Mouse (Mus musculus) cerebellum, adult 9-10 months (tissue): ENCODE measurements around the gene Myg1.
"Not testable (repeated sequence)": the region's sequence is repeated elsewhere in the genome, so short reads cannot be mapped to it uniquely, and the experiment has no call there.

Experiments
- DNase-seq: peaks from one replicate; pipeline ENCODE4 v3.0.0; 2022

The Myg1 gene

GRCm38 (mm10) chr15:102331610-102332015, at the start of gene Myg1:
Gene Myg1, plus strand, starts transcription at chr15:102331709.
- peak; percentile 80 for DNase-seq

- no peak for DNase-seq
Measured at GRCm38 (mm10) chr15:102282463-102283292, 48.8 kb upstream of the Myg1 start.

GRCm38 (mm10) chr15:102283648-102284047, 47.9 kb upstream of the Myg1 start:
- no peak for DNase-seq

- no peak for DNase-seq
Measured at GRCm38 (mm10) chr15:102287395-102287794, 44.1 kb upstream of the Myg1 start.

GRCm38 (mm10) chr15:102295633-102296367, 35.7 kb upstream of the Myg1 start, which contains the start of gene Espl1:
Gene Espl1, plus strand, starts transcription at chr15:102296266.
- DNase-seq = peak; percentile 93

- DNase-seq = no peak
Measured at GRCm38 (mm10) chr15:102296368-102297006, 35.0 kb upstream of the Myg1 start.

- DNase-seq = no peak
Measured at GRCm38 (mm10) chr15:102302542-102302941, 29.0 kb upstream of the Myg1 start.

- no peak for DNase-seq
Measured at GRCm38 (mm10) chr15:102308717-102309116, 22.8 kb upstream of the Myg1 start.

GRCm38 (mm10) chr15:102310074-102310845, 21.2 kb upstream of the Myg1 start:
- DNase-seq = no peak

GRCm38 (mm10) chr15:102311489-102311888, 20.0 kb upstream of the Myg1 start:
- DNase-seq = no peak

GRCm38 (mm10) chr15:102315292-102315691, 16.2 kb upstream of the Myg1 start:
- no peak for DNase-seq

- peak; percentile 67 for DNase-seq
Measured at GRCm38 (mm10) chr15:102316263-102316662, 15.2 kb upstream of the Myg1 start.

- peak; percentile 52 for DNase-seq
Measured at GRCm38 (mm10) chr15:102324654-102325473, 6.6 kb upstream of the Myg1 start.

- DNase-seq = peak; percentile 85
Measured at GRCm38 (mm10) chr15:102326022-102326576, 5.4 kb upstream of the Myg1 start, which contains the start of gene Pfdn5. Gene Pfdn5, plus strand, starts transcription at chr15:102326116.

- DNase-seq = no peak
Measured at GRCm38 (mm10) chr15:102326892-102327291, 4.6 kb upstream of the Myg1 start.

- DNase-seq = no peak
Measured at GRCm38 (mm10) chr15:102335254-102335653, 3.7 kb downstream of the Myg1 start.

- not testable (repeated sequence) for DNase-seq
Measured at GRCm38 (mm10) chr15:102335925-102336324, 4.4 kb downstream of the Myg1 start.

- no peak for DNase-seq
Measured at GRCm38 (mm10) chr15:102336946-102337345, 5.4 kb downstream of the Myg1 start.

GRCm38 (mm10) chr15:102339612-102340011, 8.1 kb downstream of the Myg1 start:
- DNase-seq = no peak

GRCm38 (mm10) chr15:102341580-102341979, 10.1 kb downstream of the Myg1 start:
- no peak for DNase-seq

- DNase-seq = no peak
Measured at GRCm38 (mm10) chr15:102344490-102344889, 13.0 kb downstream of the Myg1 start.
